Mouse (Mus musculus): Measurements from ENCODE around the gene Igf1r.

DNA sequence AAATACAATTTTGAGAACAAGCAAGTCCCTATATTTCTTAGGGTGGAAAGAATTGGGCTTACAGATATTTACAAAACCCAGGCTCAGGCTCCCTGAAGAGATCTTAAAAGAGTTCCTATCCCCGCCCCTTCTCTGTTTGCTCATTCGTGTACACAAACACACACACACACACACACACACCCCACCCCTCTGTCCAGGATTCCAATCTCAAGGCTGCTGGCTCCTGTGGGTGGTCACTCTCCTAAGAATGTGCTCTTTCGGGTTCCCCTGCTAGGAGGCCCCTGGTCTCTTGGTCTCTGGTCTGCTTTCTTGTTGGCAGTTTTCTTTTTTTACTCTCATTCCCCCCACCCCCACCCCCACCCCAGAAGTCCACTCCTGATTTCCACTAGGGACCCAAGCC lies 41.7 kb upstream of the Igf1r start:
- no peak for TF ChIP-seq CTCF (IDR thresholded peaks at IDR 0.05; ENCODE audit: control insufficient read depth, insufficient read depth, insufficient read length)
- TF ChIP-seq CEBPB (IDR thresholded peaks at IDR 0.05; ENCODE audit: low read depth) = no peak
- TF ChIP-seq MYOG (IDR thresholded peaks at IDR 0.05; ENCODE audit: control insufficient read depth, extremely low read depth, insufficient read length) = no peak
- TF ChIP-seq MYOD1 (IDR thresholded peaks at IDR 0.05; ENCODE audit: control insufficient read depth, insufficient read length, low read depth) = no peak
- TF ChIP-seq MAX (IDR thresholded peaks at IDR 0.05) = no peak
- no peak for TF ChIP-seq USF1 (IDR thresholded peaks at IDR 0.05; ENCODE audit: low read depth)
